Mouse (Mus musculus) liver, embryonic 16.5 days (tissue): ENCODE results near the gene Ube2o. TPM values are rescaled to one million over a fixed set of nuclear protein-coding genes. Genes with fewer than 3 reads are reported as not detected.

ENCODE experiments used
- ATAC-seq: fragments of 200-750 bp; cut with Nextera tagmentation; 2 replicates; pipeline ENCODE4 v1.8.0; 2017; ENCODE audit warnings: low read depth, mild to moderate bottlenecking, moderate number of reproducible peaks, moderate library complexity
- H3K27ac ChIP-seq: fragments of 300-500 bp; sonication (generic); 2 replicates; pipeline ENCODE4 v1.5.1; 2014; ENCODE audit warnings: mild to moderate bottlenecking, low read length
- H3K27me3 ChIP-seq: fragments of 300-500 bp; sonication (generic); 2 replicates; pipeline ENCODE4 v1.6.1; 2014; ENCODE audit warnings: low read depth, low read length, mixed read lengths; ENCODE audit not compliant: control insufficient read depth, insufficient read depth
- H3K36me3 ChIP-seq: fragments of 300-500 bp; sonication (generic); 2 replicates; pipeline ENCODE4 v1.6.1; 2014; ENCODE audit warnings: mild to moderate bottlenecking; ENCODE audit not compliant: control insufficient read depth, insufficient read depth
- H3K4me1 ChIP-seq: fragments of 300-500 bp; sonication (generic); 2 replicates; pipeline ENCODE4 v1.6.1; 2014; ENCODE audit warnings: low read depth, low read length, mixed read lengths; ENCODE audit not compliant: control insufficient read depth
- H3K4me2 ChIP-seq: fragments of 300-500 bp; sonication (generic); 2 replicates; pipeline ENCODE4 v1.6.1; 2014; ENCODE audit warnings: low read depth, low read length, mixed read lengths
- H3K4me3 ChIP-seq: fragments of 300-500 bp; sonication (generic); 2 replicates; pipeline ENCODE4 v1.5.1; 2014; ENCODE audit warnings: low read depth, mild to moderate bottlenecking, low read length
- H3K9ac ChIP-seq: fragments of 300-500 bp; sonication (generic); 2 replicates; pipeline ENCODE4 v1.6.1; 2014; ENCODE audit warnings: low read depth, low read length
- H3K9me3 ChIP-seq: fragments of 300-500 bp; sonication (generic); replicated peaks from 2 replicates; pipeline ENCODE4 v1.6.1; 2016; ENCODE audit warnings: low read length; ENCODE audit not compliant: control insufficient read depth
- WGBS: fragments of 180-500 bp; shearing (Covaris S2); extraction: QIAGEN DNeasy Blood & Tissue Kit; methylation state at CpG from one replicate; pipeline ENCODE4 v1.1.7; 2014; ENCODE audit not compliant: insufficient replicate concordance; 5-methylcytosine and 5-hydroxymethylcytosine counted together
- polyA plus RNA-seq: library from polyadenylated mRNA; unstranded; fragments of >200 nt; fragmentation: Nextera tagmentation; extraction: Ambion mirVana; gene quantifications from 2 replicates; pipeline ENCODE4 v1.2.1, GENCODE M21; 2015

The Ube2o gene
- polyA plus RNA-seq, 1 experiment from 2014 or later: 18.1 TPM

DNA sequence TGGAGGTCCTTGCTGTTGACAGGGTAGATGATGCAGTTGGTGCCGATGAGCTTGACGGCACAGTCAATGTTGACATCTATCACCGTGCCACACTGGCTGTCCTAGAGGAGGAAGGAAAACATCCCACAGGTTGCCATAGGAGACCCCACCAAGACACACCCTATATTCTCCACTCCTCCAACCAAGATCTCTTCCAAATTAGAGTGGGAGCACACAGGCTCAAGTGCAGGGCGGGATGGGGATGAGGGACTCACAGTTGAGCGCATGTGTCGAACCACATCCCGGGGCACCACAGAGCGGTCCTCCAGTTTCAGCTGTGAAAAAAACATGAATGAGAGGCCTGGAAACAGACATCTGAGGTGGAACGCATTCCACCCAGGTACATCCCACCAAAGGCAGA, 32.5 kb downstream of the Ube2o start:
- no peaks in the 10 kb centered on the region for H3K27me3 ChIP-seq
- H3K9me3 ChIP-seq: no peaks in the 10 kb centered on the region
- WGBS: 89% methylated on average over 9 of the region's 9 CpGs
- H3K4me3 ChIP-seq: peak overlapping the region; percentile 38
- peak overlapping the region; percentile 89 for H3K27ac ChIP-seq
- ATAC-seq: no peak
- H3K4me1 ChIP-seq: peaks cover 43% of the 10 kb centered on the region
- peak overlapping the region; percentile 58 for H3K9ac ChIP-seq
- H3K4me2 ChIP-seq: peak overlapping the region; percentile 66
- H3K36me3 ChIP-seq: peaks cover 38% of the 10 kb centered on the region

DNA sequence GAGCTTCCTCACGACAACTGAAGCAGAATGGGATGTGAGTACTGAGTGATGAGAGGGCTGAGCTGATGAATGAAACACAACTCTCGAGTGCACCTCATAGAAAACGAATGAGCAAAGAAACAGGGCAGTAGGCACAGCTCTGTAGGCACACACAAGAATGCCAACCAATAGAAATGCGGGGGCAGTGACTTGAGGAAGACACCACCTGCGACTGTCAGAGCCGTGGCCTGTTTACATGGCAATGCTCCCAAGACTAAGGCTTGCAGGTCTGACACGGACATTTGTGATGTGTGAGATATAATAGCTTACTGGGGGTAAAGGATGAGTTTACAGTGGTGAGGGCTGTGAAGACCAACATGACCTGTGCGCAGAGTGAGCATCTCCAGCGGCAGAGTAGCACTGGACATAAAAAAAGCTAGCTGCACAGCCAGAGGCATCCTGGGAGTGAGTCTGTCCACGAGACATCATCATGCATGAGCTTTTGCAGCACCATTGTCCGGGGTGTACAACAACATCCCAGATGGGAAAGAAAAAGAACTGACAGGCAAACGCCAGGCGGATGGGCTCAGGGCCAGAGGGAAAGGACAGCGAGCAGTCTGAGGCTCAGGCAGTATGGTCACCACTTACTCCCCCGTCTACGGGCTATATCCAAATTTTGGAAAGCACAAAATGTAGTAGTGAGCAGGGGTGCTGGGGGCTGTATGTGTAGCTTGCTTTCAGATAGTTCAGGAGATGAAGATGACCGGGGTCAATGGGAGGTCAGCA, 33.8 kb downstream of the Ube2o start:
- Histone ChIP-seq H3K36me3 (peaks cover 51% of the 10 kb centered on the region), H3K4me1 (peaks cover 43% of the 10 kb centered on the region), H3K9ac (no peak overlapping the region), H3K4me2 (no peak overlapping the region), H3K27ac (no peak overlapping the region), H3K4me3 (no peak overlapping the region), H3K27me3 (no peaks in the 10 kb centered on the region), H3K9me3 (no peaks in the 10 kb centered on the region)
- ATAC-seq: no peak
- WGBS: 83% methylated on average over 17 of the region's 17 CpGs

DNA sequence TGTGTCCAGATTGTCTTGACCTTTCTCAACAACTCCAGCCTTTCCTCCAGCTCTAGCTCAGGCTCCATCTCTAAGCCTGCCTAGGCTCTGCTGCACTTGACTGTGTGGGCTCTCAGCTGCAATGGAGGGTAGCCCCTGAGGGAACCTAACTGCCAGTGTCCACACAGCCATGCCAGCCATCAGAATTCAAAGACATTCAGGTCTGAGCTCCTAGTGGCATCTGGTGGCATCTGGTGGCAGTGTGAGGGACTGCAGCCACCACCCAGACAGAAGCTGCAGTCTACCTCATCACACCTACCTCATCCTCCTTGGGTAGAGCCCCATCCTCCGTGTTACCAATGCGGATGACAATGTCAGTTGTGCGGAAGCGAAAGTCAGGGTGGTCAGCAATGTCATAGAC, 38.1 kb downstream of the Ube2o start:
- Histone ChIP-seq H3K9me3 (no peaks in the 10 kb centered on the region), H3K36me3 (peaks cover 93% of the 10 kb centered on the region), H3K9ac (no peak overlapping the region), H3K4me1 (peaks cover 11% of the 10 kb centered on the region), H3K4me3 (no peak overlapping the region), H3K4me2 (no peak overlapping the region), H3K27ac (no peak overlapping the region), H3K27me3 (no peaks in the 10 kb centered on the region)
- peak; percentile 26; the same call in 1 of the 2 replicates for ATAC-seq
- WGBS: 73% methylated on average over 4 of the region's 4 CpGs

DNA sequence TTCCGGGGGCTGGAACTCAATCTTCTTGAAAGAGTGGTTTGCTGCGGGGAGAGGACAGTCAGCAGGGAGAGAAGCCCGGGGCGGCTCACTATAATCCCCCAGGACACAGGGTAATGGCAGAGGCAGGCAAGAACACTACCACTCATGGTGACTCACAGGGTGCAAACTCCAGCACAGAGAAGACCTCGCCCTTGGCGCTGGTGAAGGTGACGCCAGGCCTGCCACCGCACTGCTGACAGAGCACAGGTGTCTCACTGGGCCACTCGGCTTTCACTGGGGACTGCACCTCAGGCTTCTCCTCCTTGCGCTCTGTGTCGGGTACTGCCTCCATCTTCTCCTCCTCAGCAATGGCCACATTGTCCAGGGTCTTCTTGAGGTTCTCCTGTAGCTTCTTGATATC, 40.1 kb downstream of the Ube2o start:
- Histone ChIP-seq H3K4me3 (no peak overlapping the region), H3K4me1 (peaks cover 31% of the 10 kb centered on the region), H3K27ac (no peak overlapping the region), H3K9me3 (no peaks in the 10 kb centered on the region), H3K27me3 (no peaks in the 10 kb centered on the region), H3K36me3 (peaks cover 79% of the 10 kb centered on the region), H3K4me2 (no peak overlapping the region), H3K9ac (no peak overlapping the region)
- WGBS: 96% methylated on average over 11 of the region's 11 CpGs
- ATAC-seq: no peak

DNA sequence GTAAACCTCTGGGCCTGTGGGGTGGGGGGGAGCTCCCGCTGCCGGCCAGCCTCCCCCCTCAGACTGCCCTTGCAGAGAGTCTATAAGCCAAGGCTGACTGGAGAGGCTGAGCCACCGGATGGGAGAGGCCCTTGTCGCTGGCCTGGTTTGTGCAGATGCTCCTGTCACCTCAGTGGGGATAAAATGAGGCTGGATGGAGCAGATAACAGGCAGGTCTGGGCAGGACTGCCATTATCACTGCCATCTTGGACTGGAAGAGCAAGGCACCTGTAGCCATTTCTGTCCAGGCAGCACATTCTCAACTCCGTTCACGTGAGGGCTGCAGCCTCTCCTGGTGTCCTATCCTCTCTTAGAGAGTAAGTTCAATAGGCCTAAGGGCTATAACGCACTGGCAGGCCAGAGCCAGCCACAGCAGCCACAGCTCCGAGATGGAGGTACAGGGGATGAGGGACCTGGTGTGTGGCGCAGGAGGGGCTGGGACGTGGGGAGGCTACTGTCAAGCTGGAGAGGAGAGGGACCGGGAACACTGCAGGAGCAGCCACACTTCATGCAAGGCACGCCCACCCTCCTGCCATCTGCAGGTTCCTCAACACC, 43.0 kb downstream of the Ube2o start:
- peak; percentile 5; the same call in 1 of the 2 replicates for ATAC-seq
- peak overlapping the region; percentile 74 for H3K27ac ChIP-seq
- peak overlapping the region; percentile 49 for H3K9ac ChIP-seq
- WGBS: 53% methylated on average over 12 of the region's 12 CpGs
- H3K4me1 ChIP-seq: peaks cover 55% of the 10 kb centered on the region
- no peak overlapping the region; the same call in 1 of the 2 replicates for H3K4me3 ChIP-seq
- peak overlapping the region; percentile 98 for H3K4me2 ChIP-seq
- peaks cover 56% of the 10 kb centered on the region for H3K36me3 ChIP-seq
- peaks cover 8% of the 10 kb centered on the region for H3K27me3 ChIP-seq
- no peaks in the 10 kb centered on the region for H3K9me3 ChIP-seq

DNA sequence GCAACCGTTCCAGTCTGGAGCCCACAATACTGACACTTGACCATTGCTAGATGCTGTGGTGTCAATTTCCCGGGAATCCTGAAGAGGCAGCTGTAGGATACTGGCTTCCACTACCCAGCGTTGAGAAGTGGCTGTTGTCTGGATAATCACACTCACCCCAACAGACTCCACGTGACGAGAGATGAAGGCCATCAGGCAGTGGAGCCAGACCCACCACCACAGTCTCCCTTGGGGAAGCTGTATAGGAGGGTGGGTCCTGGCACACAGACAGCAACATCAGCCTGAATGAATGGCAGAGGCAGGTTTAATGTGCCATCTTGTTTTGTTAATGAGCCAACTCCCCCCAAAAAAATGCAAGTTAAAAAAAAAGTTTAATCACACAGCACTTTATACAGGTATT, 43.9 kb downstream of the Ube2o start:
- Histone ChIP-seq H3K4me2 (peak overlapping the region; percentile 98), H3K27ac (peak overlapping the region; percentile 99), H3K36me3 (peaks cover 47% of the 10 kb centered on the region), H3K9me3 (no peaks in the 10 kb centered on the region), H3K9ac (peak overlapping the region; percentile 63), H3K4me1 (peaks cover 61% of the 10 kb centered on the region), H3K27me3 (peaks cover 17% of the 10 kb centered on the region), H3K4me3 (peak overlapping the region; percentile 25)
- ATAC-seq: no peak
- 48% methylated on average over 5 of the region's 5 CpGs for WGBS

DNA sequence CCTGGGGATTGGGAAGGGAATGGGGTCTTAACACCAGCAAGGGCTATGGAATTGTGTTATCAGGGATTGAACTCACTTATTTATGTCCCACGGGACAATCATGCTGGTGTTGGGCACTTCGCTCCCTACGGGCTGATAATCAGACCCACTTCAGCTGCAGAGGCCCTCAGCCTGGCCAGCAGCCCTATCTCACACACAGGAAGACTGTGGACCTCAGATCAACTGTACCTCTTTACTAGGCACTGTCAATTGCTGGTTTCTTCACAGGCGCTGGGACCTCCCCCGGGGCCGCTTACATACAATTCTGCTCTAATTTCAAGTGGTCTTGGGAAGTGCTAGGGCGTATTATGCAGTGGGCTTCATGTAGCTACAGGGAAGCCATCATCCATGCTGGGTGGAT, 44.6 kb downstream of the Ube2o start:
- WGBS: 20% methylated on average over 7 of the region's 7 CpGs
- peaks cover 68% of the 10 kb centered on the region for H3K4me1 ChIP-seq

DNA sequence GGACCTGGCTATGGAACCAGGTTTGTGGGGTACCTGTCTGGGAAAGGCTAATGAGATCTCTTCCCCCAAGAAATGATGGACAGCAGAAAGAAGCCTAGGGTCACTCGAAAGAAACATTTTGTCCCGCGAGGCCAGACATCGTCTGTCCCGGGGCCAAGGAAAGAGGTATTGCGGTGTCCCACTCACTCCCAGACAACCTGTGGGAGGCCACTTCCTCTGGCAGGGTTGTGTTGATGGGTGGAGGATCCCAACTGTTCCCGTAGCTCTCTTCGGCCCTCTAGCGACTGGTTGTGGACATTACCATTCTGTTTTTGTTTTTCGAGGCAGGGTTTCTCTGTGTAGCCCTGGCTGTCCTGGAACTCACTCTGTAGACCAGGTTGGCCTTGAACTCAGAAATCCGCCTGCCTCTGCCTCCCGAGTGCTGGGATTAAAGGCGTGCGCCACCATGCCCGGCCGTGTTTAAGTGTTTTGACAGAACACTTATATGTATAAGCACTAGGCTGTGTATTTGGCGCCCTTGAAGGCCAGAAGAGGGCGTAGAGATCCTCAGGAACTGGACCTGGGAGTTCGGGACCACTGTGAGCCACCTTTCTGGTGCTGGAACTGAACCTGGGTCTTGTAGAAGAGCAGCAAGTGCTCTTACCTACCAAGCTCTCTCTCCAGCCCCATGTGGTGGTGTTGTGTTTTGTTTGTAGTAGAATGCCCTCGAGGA, 46.9 kb downstream of the Ube2o start:
- Histone ChIP-seq H3K27me3 (peaks cover 35% of the 10 kb centered on the region), H3K4me1 (peaks cover 83% of the 10 kb centered on the region), H3K27ac (peak overlapping the region; percentile 99), H3K9me3 (no peaks in the 10 kb centered on the region), H3K4me2 (peak overlapping the region; percentile 98), H3K4me3 (peak overlapping the region; percentile 81), H3K36me3 (peaks cover 17% of the 10 kb centered on the region), H3K9ac (peak overlapping the region; percentile 96)
- ATAC-seq: peak; percentile 75
- WGBS: 11% methylated on average over 20 of the region's 20 CpGs

More for the DNA sequence above, 44.6 kb downstream of the Ube2o start:
- peak; percentile 16 for ATAC-seq
- Histone ChIP-seq H3K9ac (peak overlapping the region; percentile 63), H3K27ac (peak overlapping the region; percentile 99), H3K4me2 (peak overlapping the region; percentile 98), H3K36me3 (peaks cover 40% of the 10 kb centered on the region), H3K27me3 (peaks cover 22% of the 10 kb centered on the region), H3K4me3 (peak overlapping the region; percentile 25), H3K9me3 (no peaks in the 10 kb centered on the region)
